Mouse (Mus musculus) cerebellum, adult 11-12 months (tissue): ENCODE measurements around the gene 1700102P08Rik.
A peak's percentile ranks its signal among the peaks of the same experiment; 100 is the strongest.

Source experiments
- DNase-seq: peaks from one replicate; pipeline ENCODE4 v3.0.0; 2022

The 1700102P08Rik gene

GRCm38 (mm10) chr9:108412221-108412620, 19.6 kb downstream of the 1700102P08Rik start:
- no peak for DNase-seq

GRCm38 (mm10) chr9:108428384-108428783, 35.8 kb downstream of the 1700102P08Rik start, which contains the start of gene Ccdc36:
Gene Ccdc36, minus strand, starts transcription at chr9:108428484.
- no peak for DNase-seq

- DNase-seq, result no peak
These were observed 38.9 kb downstream of the 1700102P08Rik start for GRCm38 (mm10) chr9:108431431-108432067.

DNA sequence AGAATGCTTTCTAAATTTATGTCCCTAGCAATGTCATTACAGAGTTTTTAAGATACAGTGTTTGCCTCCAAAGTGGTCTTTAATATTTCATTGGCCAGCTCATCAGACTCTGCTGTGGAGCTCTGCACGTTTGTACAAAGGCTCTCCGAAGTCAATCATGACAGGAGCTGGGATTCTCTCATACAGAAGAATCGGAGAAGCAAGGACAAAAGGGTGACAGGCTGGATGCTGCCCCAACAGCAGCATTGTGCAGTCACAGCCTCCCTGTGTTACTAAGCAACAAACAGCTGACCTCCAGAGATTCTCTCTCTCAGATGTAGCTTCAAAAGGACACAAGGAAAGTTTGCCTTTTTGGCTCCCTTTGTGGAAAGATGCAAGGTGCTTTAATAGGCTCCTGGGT, 43.6 kb downstream of the 1700102P08Rik start, which contains the start of gene BC048562:
Gene BC048562 (plus strand): TSS at position 301 of the 400 bp plus-strand sequence.
- no peak for DNase-seq

GRCm38 (mm10) chr9:108439176-108439575, 46.6 kb downstream of the 1700102P08Rik start:
- DNase-seq, result no peak

DNA sequence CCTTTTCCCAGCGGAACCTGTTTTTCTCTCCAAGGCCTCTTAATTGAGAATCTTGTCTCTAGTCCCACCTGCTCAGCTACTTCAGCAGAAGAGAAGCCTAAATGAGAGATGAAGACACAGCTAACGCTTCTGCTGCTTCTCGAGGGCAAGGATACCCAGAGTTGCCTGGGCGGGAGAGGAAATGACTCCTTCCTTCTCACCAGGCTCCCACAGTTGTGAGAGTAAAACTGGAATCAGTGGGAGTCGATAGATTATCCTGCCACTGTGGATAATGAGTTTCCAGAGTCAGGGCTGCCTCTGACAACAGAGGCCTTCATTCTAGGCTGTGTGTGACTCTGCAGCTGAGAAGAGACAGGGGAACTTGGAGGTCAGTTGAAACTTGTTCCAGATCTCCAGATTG, 47.9 kb downstream of the 1700102P08Rik start:
- no peak for DNase-seq

- no peak for DNase-seq
These were observed 48.8 kb downstream of the 1700102P08Rik start for GRCm38 (mm10) chr9:108441236-108441919.

GRCm38 (mm10) chr9:108445125-108445524, 52.5 kb downstream of the 1700102P08Rik start:
- DNase-seq, result no peak

GRCm38 (mm10) chr9:108449860-108450259, 57.3 kb downstream of the 1700102P08Rik start:
- DNase-seq, result no peak

- DNase-seq, result peak; percentile 43
These were observed 57.9 kb downstream of the 1700102P08Rik start for GRCm38 (mm10) chr9:108450292-108451169.

GRCm38 (mm10) chr9:108451170-108451493, 58.5 kb downstream of the 1700102P08Rik start:
- no peak for DNase-seq

DNA sequence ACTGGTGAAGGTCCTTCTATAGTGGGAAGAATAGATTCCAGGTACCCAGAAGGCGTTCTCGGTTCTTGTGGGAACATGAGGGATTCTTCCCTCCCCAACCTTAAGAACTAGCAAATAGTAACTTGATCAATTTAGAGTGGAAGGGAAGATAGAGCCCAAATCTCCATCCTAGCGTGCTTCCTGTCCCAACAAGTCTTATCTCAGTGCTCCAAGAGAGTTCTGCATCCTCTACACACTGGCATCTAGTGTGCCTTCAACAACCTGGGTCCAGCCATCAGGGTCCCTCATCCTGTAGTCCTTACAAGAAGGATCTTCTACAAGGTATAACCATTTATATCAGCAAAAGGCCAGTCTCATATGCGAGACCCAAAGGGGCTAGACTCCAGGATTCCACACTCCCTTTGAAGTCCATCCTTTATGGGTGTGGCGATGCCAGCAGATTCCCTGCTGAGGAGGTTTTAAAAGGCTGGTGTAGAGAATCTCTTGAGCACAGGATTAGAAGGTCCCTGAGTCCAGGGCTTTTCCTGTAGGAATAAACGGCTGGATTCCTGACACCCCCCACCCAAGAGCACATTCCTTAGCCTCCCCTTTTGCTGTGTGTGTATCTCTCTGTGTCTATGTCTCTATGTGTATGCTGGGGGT, 59.0 kb downstream of the 1700102P08Rik start:
- DNase-seq, result no peak

- peak; percentile 88 for DNase-seq
These were observed 59.8 kb downstream of the 1700102P08Rik start for GRCm38 (mm10) chr9:108452291-108452906.

- no peak for DNase-seq
These were observed 60.3 kb downstream of the 1700102P08Rik start for GRCm38 (mm10) chr9:108452911-108453310.

DNA sequence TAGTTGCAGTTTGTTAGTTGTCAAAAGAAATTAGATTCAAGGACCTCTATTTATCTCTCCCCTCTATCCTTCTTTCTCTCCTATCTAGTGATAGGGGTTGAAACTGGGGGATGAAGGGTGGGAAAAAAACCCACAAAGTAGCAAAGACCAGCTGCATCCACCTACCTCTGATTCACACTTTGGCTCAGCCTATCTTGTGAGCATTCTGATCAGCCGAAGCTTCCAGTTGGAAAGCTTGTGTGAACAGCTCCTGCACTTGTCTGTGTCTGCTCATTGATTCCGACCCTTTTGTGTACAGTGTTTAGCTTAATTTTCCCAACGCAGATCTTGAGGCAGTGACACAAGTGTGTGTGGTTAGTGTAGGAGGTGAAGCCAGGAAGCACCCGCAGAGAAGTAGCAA, 60.9 kb downstream of the 1700102P08Rik start:
- DNase-seq, result no peak

GRCm38 (mm10) chr9:108454429-108454828, 61.8 kb downstream of the 1700102P08Rik start:
- no peak for DNase-seq

- no peak for DNase-seq
These were observed 63.4 kb downstream of the 1700102P08Rik start for GRCm38 (mm10) chr9:108455747-108456571.

- DNase-seq, result no peak
These were observed 64.3 kb downstream of the 1700102P08Rik start for GRCm38 (mm10) chr9:108456953-108457352.

DNA sequence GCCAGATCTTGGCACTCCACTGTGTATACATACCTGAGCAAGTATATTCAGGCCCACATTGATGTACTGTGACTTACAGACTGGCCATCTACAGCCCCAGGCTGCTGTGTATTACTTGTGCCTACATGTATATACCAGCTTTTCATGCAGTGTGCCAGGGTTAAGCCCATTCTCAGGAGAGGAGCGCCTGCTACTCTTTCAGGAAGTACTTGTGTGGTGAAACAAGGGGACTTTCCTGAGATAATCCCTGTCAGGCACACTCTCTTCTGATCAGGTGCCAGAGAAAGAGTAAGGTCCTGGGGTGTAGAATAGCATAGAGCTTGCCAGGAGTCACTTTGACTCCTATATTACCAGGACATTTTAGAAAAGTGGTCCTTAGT, 67.3 kb downstream of the 1700102P08Rik start:
- DNase-seq, result no peak
